Mouse (Mus musculus) T-helper 2 cell (primary cell): ENCODE measurements around the gene 2700049A03Rik.
"Not testable (repeated sequence)": the region's sequence is repeated elsewhere in the genome, so short reads cannot be mapped to it uniquely, and the experiment has no call there.

Experiments used
- in situ Hi-C: fragments of 300-600 bp; cut with MboI, MseI; formaldehyde crosslinking; loops from one replicate; pipeline ENCODE4 v1.15.1; 2025; ENCODE audit warnings: high pct_unique_total_duplicates

Gene 2700049A03Rik

DNA sequence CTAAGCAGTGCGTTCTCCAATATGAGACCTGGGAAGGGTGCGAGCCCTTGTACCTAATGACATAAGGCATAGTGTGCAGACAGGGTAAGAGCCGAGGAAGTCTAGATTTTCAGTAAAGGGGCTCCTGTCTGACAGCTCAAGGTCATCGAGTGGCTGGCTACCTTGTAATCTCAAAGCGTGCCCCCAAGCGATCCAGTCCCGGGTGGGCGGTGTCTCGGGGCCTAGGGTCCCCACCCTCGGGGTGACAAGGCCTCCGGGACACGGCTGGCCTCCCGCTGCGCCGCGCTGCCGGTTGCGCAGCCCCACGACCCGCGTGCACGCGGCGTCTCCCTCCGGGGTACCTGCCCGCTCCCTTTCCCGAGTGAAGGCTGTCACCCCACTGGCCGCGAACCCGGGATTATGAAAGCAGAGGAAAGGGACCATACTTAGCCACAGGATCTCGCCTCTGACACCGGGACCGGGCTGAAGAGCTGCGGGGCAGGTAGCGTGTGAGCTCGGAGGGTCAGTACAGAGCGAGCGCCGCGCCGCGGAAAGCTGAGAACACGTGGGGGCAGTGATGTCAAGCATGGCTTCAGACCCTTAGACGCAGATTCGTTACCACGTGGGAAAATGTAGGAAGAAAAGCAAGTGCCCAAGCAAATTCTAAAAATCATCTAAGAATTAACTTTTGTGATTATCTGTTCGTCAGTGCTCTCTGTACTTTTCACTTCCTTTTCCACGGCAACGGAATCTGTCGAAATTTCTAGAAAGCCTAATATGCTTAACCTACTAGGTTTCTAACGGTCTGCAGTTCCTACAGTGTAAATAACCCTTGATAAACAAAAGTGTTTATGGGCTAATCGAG is at the start of gene 2700049A03Rik, which contains the start of gene Timm9:
TSS of gene 2700049A03Rik (plus strand) at position 719 of the 844 bp plus-strand sequence.
TSS of gene Timm9 (minus strand) at position 555 of the 844 bp plus-strand sequence.
- in situ Hi-C loops: no loop called here

DNA sequence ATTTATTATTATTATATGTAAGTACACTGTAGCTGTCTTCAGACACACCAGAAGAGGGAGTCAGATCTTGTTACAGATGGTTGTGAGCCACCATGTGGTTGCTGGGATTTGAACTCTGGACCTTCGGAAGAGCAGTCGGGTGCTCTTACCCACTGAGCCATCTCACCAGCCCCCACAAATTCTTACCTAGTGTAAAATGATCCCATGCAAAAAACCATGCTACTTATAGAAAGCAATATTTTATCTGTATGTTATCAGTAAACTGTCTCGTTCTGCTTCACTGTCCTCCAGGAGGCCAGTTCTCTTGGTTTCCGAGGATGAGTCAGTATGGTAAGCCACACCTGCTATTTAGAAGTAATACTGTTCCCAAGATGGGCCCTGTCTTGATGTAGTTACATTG is 32.4 kb upstream of the 2700049A03Rik start:
- in situ Hi-C loops: not testable (repeated sequence)

DNA sequence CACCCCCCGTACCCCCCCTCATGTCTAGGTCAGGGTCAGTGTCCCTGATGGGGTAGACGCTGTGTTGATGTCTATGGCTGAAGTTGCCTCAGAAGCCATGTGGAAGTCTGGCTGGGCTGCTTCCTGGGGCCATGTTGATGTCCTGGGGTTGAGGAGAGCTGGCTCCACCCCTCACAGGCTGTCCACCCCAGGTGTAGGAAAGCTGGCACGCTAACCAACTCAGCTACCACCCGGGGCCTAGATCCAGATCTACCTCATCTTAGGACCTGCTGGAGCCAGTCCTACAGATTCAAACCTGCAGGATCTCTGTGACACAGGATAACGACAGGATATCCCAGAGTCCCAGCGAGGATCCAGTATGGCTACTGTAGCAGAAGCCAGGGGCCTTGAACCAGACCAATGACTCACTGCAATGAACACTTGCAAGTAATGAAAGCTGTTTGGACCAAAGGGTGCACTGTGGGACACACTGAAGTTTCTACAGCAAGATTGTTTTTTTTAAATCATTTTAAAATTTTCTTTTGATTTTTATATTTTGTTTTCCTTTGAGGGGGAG is 29.4 kb upstream of the 2700049A03Rik start:
- in situ Hi-C loops: no loop called here

DNA sequence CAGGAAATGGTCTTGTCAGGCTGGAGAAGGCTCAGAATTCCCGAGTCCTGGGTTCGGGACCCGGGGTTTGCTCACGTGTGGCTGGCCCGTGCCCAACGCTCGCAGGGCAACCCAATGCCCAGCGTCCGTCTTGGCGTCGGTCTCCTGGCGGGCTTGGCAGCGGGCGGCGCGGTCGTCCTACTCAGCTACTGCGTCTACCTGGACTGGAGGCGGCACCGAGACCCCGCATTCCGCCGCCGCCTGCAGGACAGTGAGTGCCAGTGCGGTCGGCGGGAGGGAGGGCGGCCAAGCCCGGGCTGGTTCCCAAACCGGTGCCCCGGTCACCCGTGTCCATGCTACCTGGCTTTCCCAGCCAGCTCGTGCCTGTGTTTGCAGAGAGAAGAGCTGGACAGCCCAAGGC is 25.3 kb upstream of the 2700049A03Rik start, which contains the start of gene Tomm20l:
TSS of gene Tomm20l (plus strand) at position 98 of the 400 bp plus-strand sequence.
- in situ Hi-C loops: no loop called here

DNA sequence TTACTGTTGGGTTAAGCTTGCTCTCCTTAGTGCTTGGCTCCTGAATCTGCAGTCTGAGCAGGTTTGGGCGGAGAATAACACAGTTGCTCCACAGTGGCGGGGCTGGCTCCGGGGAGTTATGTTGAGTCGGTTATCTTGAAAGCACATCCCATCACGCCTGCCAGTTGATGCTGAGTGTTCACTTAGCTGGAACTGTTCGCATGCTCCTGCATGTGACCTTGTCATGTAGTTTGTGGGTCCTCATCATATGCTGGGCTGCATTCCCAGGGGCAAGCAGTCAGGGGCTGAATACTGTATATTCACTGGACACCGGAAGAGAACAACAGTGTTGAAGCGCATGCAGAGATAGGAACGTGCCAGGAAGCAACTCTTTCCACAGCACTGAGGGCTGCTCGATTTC is 23.6 kb upstream of the 2700049A03Rik start:
- in situ Hi-C loops: no loop called here

DNA sequence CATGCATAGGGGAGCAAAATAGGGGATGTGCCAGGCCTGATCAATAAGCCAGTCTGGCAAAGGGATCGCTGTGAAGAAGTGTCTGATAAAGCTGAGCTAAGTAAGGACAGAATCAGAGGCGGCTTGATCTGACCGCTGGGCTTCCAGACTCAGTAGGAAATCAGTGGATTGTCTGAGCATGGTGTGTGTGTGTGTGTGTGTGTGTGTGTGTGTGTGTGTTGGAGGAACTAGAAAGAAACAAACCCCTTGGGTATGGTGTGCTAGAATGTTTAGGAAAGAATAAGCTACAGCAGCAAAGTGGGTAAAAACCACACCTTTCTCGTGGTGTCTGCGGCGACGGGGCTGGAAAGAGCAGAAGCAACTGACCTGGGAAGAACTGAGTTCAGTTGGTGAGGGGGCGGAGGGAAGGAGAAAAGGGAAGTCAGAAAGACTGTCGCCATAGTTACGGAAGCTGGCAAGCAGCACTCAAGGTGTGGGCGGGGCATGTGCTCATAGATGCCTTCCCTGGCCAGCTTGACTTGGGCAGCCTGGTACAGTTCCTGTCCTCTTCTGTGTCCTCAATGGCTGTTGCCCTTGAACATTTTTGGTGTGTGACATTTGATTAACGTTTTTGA is 22.9 kb upstream of the 2700049A03Rik start:
- in situ Hi-C loops: no loop called here

DNA sequence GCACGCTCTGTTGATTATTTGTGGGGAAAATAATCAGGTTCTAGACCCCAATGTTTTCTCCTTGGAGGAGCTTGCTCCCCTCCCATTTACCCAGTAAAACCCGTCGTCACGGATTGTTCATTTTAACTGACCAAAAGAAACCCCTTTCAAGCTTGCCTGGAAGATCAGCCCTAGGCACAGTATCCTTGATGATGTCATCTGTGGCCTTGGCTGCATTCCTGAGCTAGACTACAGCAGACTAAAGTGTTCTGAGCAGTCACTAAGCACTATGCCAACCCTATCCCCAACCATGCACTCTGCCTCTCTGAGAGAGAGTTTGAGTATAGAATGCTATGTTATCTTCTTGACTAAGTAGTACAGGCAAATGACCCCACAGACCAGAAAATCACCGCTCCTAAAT is 20.2 kb upstream of the 2700049A03Rik start:
- in situ Hi-C loops: no loop called here

DNA sequence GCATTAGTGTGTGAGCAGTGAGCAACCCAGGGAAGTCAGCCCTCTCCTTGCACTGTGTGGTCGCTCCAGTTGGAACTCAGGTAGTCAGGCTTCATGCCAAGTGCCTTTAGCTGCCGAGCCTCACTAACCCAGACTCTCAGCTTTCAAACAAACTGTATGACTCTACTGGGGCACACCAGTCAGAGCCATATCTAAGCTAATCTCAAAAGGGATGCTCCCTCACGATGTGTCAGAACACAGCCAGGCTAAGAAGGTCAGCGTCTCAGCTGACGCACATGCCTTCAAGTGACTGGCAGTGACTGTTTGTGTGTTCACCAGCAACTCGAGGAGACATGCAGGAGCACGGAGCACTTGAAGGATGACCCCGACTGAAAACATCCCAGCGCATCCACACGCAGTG is 13.9 kb upstream of the 2700049A03Rik start:
- in situ Hi-C loops: no loop called here

DNA sequence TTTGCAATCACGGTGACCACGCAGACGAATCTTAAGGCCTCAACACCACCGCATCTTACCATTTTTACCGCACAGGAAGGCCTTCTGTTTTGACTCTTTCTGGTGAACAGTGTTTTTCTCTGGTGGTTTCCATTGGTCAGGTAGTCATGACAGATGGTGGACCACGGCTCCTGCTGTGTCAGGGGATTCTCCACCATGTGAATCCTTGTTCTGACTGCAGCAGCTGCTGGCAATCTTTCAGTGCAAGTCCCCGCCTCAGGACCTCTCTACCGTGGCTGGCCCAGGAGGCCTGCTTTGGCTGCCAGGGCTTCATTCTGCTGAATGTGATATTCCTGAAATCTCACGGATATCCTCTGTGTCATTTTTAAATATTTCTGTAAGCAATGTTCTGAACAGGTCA is 13.4 kb upstream of the 2700049A03Rik start:
- in situ Hi-C loops: no loop called here

DNA sequence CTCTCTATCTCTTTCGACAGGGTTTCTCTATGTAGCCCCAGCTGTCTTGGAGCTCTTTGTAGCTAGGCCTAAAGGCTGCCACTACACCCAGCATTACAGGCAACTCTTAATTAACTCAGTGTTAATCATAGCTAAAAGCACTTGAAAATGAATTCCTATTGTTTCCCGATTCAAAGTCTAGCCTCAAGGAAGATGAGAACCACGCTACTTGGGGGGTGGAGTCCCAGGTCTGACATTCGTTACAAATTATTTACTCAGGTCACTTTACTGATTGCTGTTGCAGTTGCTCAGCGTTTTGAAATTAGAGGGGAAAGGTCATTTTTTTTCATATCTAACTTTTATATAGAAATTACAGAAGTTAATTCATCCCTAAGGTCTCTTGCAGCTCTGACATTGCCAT is 1.1 kb upstream of the 2700049A03Rik start:
- in situ Hi-C loops: no loop called here

DNA sequence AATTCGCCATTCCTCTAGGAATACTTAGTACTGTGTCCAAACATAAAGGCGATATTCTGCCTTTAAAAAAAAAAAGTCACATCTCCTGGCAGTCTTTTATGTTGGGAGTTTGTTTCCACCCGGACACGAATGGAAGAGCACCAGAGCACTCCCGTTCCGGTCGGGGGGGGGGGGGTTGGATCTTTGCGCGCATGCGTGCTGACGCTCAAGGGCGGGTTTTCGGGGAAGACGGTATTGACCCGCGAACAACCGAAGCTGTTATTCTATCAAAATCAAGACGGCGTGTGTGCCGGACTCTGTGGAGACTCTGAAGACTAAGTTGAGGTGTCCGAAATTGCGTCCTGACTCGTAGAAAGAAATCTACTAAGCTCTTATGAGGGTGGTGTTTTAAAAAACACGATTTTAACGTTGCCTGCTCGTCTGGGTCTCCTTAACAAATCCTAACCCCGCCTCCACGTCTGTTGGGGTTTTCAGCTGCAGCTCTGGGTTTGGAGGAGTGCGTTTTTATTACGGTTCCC is 385 bp downstream of the 2700049A03Rik start:
- in situ Hi-C loops: no loop called here

DNA sequence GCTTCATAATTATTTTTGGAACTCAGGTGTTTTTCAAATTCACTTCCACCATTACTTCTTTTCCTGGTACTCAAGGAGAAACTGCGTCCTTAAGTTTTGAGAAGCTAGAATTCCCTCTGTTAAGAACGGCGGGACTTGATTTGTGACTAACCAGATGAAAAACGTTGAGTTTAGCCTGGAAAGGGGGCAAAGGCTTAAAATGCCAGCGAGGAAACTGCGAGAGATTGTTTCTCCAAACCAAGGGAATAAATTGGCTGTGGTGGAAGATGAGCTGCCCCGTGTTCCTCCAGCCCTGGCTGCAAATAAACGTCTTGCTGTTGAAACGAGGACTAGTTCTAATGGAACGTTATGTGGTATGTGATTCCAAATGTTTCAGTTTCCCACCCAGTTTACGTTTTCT is 1.0 kb downstream of the 2700049A03Rik start:
- in situ Hi-C loops: no loop called here

DNA sequence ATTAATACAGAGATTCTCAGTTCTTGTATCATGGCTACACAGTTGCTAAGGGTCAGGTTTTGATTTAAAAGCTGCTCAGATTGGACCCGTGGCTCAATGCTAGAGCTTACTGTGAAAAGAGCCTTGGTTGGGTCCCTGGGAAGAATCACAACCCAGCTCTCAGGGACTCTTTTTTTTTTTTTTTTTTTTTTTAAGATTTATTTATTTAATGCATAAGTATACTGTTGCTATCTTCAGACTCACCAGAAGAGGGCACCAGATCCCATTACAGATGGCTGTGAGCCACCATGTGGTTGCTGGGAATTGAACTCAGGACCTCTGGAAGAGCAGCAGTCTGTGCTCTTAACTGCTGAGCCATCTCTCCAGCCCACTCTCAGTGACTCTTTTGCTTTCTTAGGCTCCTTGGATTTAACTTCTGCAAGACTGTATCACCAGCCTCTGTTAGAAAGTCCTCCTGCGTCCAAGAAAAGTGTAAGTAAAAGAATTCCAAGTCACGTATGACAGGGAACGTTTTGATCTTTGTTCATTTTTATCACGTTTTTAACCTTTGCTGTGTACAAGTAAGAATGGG is 2.7 kb downstream of the 2700049A03Rik start:
- in situ Hi-C loops: no loop called here

DNA sequence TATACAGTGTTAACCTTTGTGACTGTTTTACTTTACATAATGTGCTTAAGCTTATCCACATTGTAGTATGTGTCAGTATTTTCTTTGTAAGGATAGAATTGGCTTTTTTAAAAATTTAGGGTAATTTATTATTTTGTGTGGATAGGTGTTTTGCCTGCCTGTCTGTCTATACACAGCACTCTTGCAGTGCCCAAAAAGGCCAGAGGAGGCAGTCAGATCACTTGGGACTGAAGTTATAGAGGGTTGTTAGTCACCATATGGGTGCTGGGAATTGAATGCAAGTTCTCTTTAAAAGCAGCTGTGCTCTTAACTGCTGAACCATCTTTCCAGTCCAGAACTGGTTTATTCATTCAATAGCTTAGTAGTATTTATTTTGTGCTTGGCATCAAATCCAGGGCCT is 4.5 kb downstream of the 2700049A03Rik start:
- in situ Hi-C loops: no loop called here

DNA sequence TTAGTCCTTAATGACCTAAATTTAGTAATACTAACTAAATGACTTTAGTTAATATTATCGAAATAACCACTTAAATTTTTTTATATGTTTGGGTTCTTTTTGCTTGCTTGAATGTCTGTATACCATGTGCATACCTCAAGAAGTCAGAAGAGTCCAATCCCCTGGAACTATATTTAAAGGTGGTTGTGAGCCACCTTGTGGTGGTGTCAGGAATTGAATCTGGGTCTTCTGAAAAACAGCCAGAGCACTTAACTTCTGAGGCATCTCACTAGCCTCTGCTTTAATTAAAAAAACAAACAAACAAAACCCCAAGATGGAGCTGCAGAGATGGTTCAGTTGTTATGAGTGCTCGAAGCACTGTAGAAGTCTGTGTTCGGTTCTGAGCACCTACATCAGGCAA is 11.0 kb downstream of the 2700049A03Rik start:
- in situ Hi-C loops: no loop called here

DNA sequence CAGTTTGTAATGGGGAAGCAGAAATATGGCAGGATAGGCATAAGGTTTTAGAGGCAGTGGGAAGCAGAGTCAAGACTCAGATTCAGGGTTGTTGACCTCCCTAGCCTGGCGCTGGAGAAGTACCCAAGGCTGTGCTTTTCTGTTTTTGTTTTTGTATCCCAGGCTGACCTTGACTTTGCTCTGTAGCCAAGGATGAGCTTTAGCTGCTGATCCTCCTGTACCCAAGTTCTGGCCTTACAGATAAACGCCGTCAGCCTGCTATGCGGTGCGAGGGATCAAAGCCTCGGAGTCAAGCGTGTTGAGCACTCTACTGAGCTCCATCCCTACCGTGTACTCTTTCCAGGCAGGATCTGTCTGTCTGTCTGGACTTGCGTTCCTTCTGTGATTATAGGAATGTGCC is 12.2 kb downstream of the 2700049A03Rik start:
- in situ Hi-C loops: no loop called here

DNA sequence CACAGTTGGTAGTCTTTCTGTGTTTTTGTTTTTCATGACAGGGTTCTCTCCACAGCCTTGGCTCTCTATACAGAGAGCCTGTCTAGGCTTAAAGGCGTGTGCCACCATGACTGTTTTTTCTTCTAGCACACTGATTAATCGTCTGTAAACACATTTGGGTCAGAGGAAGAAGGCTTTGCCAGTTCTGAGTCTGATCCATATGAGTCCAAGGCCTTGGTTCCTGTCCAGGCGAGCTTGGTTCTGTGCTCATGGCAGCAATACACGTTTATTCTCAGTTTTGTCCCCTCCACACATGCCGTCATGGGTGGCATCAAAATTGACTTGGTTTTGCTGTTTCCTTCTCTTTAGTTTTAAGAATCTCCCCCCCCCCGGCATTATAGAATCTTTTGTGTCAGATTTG is 12.8 kb downstream of the 2700049A03Rik start:
- in situ Hi-C loops: no loop called here

DNA sequence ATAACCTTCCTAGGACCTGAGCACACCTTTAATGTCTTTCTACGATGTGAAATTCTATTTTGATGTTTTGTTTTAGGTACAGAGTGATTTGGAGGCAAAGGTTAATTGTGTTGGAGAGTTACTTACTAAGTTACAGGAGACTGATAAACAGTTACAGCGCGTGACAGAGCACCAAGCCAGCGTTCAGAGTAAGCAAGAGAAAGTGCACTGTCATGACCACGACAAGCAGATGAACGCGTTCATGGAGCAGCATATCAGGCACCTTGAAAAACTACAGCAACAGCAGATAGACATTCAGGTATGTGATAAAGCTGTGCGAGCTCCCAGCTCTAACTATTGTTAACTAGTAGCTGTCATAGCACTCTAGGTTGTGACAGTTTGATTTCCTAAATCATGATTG is 13.5 kb downstream of the 2700049A03Rik start:
- in situ Hi-C loops: loop anchor here (25.0 kb wide), 1 partner anchor 912 kb away; the partner anchor contains the start of gene Gpr135

DNA sequence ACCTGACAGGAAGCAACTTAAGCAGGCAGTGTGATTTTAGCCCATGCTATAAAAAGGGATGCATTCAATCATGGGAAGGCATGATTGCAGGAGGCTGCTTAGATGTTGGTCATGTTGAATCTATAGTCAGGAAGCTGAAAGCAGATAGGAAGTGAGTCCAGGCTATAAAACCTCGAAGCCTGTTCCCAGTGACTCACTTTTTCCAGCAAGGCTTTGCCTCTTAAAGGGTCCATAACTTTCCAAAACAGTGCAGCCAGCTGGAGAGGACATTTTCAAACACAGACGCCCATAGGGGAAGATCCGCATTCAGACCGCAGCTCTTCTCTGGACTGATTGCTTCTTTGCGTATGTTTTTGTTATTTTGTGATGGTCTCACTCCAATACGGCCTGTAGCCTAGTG is 18.3 kb downstream of the 2700049A03Rik start:
- in situ Hi-C loops: loop anchor here (25.0 kb wide), 1 partner anchor 907 kb away; the partner anchor contains the start of gene Gpr135

DNA sequence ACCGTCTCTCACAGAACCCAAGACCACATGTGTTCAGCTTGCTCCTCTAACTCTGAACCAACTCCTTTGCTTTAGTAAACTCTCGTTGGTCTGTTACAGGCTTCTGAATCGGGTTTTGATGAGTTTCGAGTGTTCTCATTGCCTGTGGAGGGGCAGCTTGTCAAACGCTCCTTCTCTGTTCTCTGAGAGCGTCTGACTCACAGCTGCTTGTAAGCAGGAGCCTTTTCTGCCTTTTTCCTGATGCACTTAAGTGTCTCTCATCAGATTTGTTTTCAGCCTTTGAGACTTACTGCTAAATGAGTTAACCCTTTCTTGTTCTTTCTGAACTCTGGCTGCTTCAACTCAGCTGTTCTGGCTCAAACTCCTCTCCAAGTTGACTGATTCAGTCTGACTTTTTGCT is 21.3 kb downstream of the 2700049A03Rik start:
- in situ Hi-C loops: loop anchor here (25.0 kb wide), 1 partner anchor 904 kb away; the partner anchor contains the start of gene Gpr135

DNA sequence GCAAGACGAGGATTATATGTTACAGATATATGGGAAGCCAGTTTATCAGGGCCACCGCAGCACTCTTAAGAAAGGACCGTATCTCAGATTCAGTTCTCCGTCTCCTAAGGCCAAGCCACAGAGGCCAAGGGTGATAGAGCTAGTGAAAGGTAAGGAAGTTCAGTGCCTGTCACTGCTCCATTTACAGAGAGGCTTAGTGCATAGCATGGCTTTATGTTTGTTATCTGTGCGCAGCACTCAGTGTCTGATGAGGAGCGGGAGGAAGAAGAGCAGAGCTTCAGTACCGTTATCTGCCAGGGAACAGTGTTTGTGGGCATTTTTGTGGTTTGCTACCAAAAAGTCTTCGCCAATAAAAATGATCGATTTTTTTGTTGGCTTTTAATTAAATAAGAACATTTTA is 27.8 kb downstream of the 2700049A03Rik start:
- in situ Hi-C loops: loop anchor here (25.0 kb wide), 1 partner anchor 898 kb away; the partner anchor contains the start of gene Gpr135

DNA sequence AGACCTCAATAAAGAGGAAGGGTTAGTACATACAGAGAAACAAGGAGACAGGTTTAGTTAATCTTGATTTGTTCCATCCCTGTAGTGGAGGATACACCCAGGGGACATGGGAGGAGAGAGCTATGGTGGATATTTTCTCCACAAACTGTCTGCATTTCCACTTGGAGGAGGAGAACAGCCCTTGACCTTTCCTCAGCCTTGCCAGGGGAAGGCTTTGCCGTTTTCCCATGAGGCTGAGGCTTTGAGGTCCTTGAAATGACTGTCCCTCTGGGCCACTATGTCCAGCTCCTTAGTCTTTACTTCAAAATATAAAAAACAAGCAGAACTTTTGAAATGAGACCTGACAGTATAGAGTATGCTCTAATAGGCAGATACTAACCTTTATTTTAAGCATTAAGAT is 33.3 kb downstream of the 2700049A03Rik start:
- in situ Hi-C loops: loop anchor here (25.0 kb wide), 1 partner anchor 892 kb away; the partner anchor contains the start of gene Gpr135
